Mouse (Mus musculus): ENCODE measurements at regions not wholly inside any gene's neighbourhood (a gene's known extent, or its start where the extent isn't known, plus 50 kb on each side); places are given as distances from the start of the nearest gene placed in this dataset.

DNA sequence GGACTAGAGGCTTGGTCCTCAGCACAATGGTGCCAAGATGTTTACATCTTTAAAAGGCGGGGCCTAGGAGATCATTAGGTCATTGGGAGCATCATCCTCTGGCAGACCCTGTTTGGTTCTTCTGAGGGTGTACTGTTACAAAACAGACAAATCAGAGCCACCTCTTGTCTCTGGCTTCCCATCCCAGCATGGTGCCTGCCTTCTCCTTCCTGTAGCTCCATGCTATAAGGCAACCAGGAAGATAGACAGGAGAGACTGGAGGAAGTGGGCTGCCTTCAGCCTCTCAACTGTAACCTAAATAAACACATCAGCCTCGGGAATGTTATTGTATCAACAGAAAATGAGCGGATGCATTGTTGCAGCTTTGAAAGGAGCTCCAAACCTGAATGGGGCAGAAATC, 529.8 kb upstream of the Gm765 start:
- Histone ChIP-seq H3K27ac (no peak overlapping the region), H3K9me3 (no peaks in the 10 kb centered on the region), H3K9ac (no peak overlapping the region), H3K4me3 (replicated peaks) (no peak overlapping the region), H3K4me2 (no peak overlapping the region), H3K27me3 (replicated peaks) (no peaks in the 10 kb centered on the region), H3K4me1 (peaks cover 4% of the 10 kb centered on the region; the same call in 1 of the 2 replicates), H3K36me3 (no peaks in the 10 kb centered on the region)
- 40% methylated on average over 3 of the region's 3 CpGs for WGBS
- no peak for ATAC-seq (ENCODE audit: insufficient read depth, low FRiP score, low read depth)

DNA sequence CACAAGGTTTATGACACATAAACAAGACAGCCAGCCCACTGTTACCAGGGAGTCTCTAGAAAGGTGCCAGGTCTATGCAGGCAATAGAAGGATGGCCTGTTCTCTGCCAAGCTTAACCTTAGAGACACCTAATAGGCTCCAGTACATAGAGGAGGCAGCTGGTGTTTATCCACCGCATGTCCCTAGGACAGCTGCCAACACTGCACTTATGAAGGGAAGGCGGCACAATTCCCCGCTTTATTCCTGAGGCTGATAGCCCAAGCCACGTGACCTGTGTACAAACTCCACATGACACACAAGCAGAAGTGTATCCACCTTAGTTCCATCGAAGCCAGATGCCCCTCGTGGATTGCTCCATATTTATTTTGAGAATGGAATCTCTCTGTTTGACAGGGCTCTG, 527.2 kb upstream of the Gm765 start:
- WGBS: 66% methylated on average over 6 of the region's 6 CpGs
- Histone ChIP-seq H3K36me3 (no peaks in the 10 kb centered on the region), H3K27me3 (replicated peaks) (no peaks in the 10 kb centered on the region), H3K4me1 (peaks cover 4% of the 10 kb centered on the region; the same call in 1 of the 2 replicates), H3K27ac (no peak overlapping the region), H3K9ac (no peak overlapping the region), H3K9me3 (no peaks in the 10 kb centered on the region), H3K4me3 (replicated peaks) (no peak overlapping the region), H3K4me2 (no peak overlapping the region)
- ATAC-seq (ENCODE audit: insufficient read depth, low FRiP score, low read depth): no peak

DNA sequence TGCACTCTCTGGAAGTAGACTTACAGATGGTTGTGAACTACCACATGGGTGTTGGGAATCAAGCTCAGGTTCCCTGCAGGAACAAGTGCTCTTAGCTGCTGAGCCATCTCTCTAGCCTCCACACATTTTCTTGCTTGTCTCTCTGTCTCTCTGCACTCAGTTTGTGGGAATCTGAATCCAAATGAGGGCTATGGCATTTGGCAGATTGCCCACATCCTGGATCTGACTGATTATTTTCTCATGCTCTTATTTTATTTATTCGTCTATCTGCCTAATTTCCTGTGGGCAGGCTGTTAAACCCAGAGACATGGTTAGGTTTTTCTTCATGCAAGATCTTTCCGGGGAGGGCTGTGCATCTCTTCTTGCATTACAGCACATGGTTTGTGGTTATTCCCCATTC, 521.8 kb upstream of the Gm765 start:
- Histone ChIP-seq H3K4me2 (no peak overlapping the region), H3K9me3 (no peaks in the 10 kb centered on the region), H3K4me3 (replicated peaks) (no peak overlapping the region), H3K9ac (no peak overlapping the region), H3K27me3 (replicated peaks) (no peaks in the 10 kb centered on the region), H3K36me3 (no peaks in the 10 kb centered on the region), H3K4me1 (no peaks in the 10 kb centered on the region), H3K27ac (no peak overlapping the region)
- no peak for ATAC-seq (ENCODE audit: insufficient read depth, low FRiP score, low read depth)
- WGBS: 54% methylated on average over 2 of the region's 2 CpGs

DNA sequence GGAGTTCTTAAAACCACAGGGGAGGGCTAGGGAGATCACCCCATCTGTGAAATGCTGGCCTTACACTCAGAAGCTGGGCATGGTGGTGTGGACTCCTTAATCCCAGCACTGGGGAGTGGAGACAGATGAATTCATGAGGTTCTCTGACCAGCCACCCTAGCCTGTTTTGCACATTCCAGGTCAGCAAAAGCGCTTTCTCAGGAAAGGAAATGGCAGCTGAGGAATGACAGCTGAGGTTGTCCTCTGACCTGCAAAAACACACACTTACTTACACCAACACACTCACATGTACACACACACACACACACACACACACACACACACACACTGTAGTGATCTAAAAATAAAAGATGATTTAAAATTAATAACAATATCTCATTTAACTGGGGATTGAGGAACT, 513.4 kb upstream of the Gm765 start:
- H3K4me1 ChIP-seq: no peaks in the 10 kb centered on the region
- 87% methylated on average over 1 of the region's 1 CpGs for WGBS
- no peaks in the 10 kb centered on the region for H3K36me3 ChIP-seq
- H3K9me3 ChIP-seq: no peaks in the 10 kb centered on the region
- H3K27ac ChIP-seq: no peak overlapping the region
- H3K4me3 ChIP-seq (replicated peaks): no peak overlapping the region
- no peaks in the 10 kb centered on the region for H3K27me3 ChIP-seq (replicated peaks)
- no peak overlapping the region for H3K4me2 ChIP-seq
- no peak overlapping the region for H3K9ac ChIP-seq
- ATAC-seq (ENCODE audit: insufficient read depth, low FRiP score, low read depth): no peak

DNA sequence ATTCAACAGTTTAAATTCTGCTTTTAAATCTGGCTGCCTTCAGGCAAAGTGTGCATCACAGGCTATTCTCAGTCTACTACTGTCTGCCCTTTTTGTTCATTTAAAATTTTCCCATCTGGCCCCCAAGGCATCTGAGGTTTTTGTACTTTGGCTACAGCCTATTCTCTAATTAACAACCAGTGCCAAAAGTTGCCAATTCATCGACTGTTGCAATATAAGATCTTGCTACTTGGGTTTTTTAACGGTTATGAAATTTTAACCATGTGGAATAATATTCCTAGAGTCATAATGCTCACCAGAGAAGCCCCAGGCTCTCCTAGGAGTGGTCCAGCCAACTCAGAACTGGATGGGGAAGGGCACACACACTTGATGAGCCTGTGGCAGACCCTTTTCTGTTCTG, 508.4 kb upstream of the Gm765 start:
- Histone ChIP-seq H3K9ac (no peak overlapping the region), H3K9me3 (no peaks in the 10 kb centered on the region), H3K4me3 (replicated peaks) (no peak overlapping the region), H3K27ac (no peak overlapping the region), H3K36me3 (no peaks in the 10 kb centered on the region), H3K4me2 (no peak overlapping the region), H3K4me1 (no peaks in the 10 kb centered on the region), H3K27me3 (replicated peaks) (no peaks in the 10 kb centered on the region)
- ATAC-seq (ENCODE audit: insufficient read depth, low FRiP score, low read depth): no peak
- WGBS: 84% methylated on average over 2 of the region's 2 CpGs

DNA sequence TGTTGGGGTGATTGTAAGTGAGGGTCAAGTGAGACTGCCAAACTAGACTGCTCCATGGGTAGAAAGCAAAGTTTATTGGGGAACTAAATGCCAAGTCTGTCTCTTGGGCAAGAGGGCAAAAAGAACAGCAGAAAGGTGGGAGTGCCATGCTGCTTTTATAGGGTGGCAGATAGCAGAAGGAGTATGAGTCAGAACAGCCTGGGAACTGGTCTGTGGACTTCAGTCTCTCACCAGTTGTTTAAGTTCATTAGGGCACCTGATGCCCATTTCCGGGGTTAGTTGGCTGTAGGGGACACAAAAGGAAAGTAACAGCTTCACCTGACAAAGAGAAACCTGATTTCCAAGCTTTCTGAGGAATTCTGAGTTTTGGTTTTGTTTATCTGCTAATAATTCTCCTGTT, 506.3 kb upstream of the Gm765 start:
- H3K4me3 ChIP-seq (replicated peaks): no peak overlapping the region
- WGBS: 79% methylated on average over 1 of the region's 1 CpGs
- H3K27me3 ChIP-seq (replicated peaks): no peaks in the 10 kb centered on the region
- H3K4me1 ChIP-seq: 0 out of 2 replicates have a peak, but pooled peaks cover 1% of the 10 kb centered on the region
- H3K36me3 ChIP-seq: no peaks in the 10 kb centered on the region
- no peak overlapping the region for H3K4me2 ChIP-seq
- H3K9ac ChIP-seq: no peak overlapping the region
- no peak overlapping the region for H3K27ac ChIP-seq
- H3K9me3 ChIP-seq: no peaks in the 10 kb centered on the region
- no peak for ATAC-seq (ENCODE audit: insufficient read depth, low FRiP score, low read depth)

DNA sequence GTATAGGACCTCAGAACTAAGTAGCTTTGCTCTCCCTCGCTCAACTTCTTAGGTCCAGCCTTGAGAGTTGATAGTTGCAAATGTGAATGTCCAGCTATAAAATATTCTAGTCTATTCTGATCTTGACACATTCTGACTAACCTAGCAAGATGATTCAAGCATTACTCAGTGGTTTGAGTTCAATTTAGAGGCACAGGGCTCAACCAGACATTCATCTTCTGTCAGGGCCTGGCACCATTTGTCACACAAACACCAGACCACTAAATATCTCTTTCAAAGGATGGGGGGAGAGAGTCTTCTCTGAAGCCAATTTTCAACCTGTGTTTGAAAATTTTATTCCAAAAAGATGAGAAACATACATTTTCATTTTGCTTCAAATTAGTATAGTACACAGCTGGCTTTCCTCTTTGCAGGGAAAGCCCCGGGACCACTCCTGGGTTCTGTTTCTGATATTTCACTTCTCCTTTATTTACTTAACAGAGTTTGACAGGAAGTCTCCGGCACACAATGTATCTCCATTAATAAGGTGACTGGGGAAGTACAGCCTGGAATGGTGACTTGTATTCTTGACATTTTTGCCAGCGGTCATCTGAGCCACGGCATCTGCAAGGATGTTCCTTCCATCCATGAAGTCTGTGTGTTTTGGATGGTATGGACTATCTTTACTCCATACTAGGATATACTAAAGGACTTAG, 503.6 kb upstream of the Gm765 start:
- no peaks in the 10 kb centered on the region for H3K36me3 ChIP-seq
- 0 out of 2 replicates have a peak, but pooled peaks cover 6% of the 10 kb centered on the region for H3K4me1 ChIP-seq
- no peaks in the 10 kb centered on the region for H3K9me3 ChIP-seq
- no peaks in the 10 kb centered on the region for H3K27me3 ChIP-seq (replicated peaks)
- no peak overlapping the region for H3K4me3 ChIP-seq (replicated peaks)
- H3K9ac ChIP-seq: no peak overlapping the region
- H3K4me2 ChIP-seq: no peak overlapping the region
- no peak for ATAC-seq (ENCODE audit: insufficient read depth, low FRiP score, low read depth)
- no peak overlapping the region for H3K27ac ChIP-seq
- 33% methylated on average over 5 of the region's 5 CpGs for WGBS

DNA sequence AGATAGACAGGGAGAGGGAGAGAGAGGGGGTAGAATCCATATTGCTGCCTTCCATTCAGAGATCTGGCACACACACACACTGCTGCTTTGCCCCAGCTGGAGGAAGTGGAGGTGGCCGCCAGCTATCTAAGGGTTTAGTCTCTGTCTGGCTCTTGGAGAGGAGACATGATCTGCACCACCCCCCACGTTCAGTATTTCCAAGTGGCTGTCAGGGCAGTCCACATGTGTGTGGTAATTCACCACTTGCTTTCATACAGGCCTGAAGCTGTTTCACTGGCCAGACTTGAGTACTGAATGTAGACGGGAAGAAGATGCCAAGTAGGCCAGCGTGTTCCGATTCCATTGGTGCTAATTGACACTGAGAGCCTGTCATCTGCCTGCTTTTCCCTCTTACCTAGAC, 501.0 kb upstream of the Gm765 start:
- no peak overlapping the region for H3K27ac ChIP-seq
- no peaks in the 10 kb centered on the region for H3K36me3 ChIP-seq
- H3K4me2 ChIP-seq: no peak overlapping the region
- H3K4me1 ChIP-seq: 0 out of 2 replicates have a peak, but pooled peaks cover 6% of the 10 kb centered on the region
- H3K4me3 ChIP-seq (replicated peaks): no peak overlapping the region
- no peaks in the 10 kb centered on the region for H3K9me3 ChIP-seq
- 68% methylated on average over 5 of the region's 5 CpGs for WGBS
- H3K27me3 ChIP-seq (replicated peaks): no peaks in the 10 kb centered on the region
- ATAC-seq (ENCODE audit: insufficient read depth, low FRiP score, low read depth): no peak
- no peak overlapping the region for H3K9ac ChIP-seq

DNA sequence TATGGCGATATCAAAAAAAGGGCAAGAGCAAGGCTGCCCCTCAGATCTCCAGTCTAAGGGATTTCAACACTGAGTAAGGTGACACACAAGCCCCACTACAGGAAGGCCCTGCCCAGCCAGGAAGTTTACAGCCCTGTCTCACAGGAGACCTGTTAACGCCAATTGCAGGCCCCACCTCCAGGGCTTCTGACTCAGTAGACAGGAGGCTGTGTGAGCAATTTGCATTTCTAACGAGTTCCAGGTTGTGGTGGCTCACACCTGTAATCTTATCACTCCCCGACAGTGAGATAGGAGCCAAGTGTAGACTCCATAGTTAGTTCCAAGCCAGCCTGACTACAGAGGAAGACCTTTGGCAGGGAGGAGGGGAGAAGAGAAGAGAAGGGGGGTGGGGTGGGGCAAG, 500.4 kb upstream of the Gm765 start:
- no peaks in the 10 kb centered on the region for H3K36me3 ChIP-seq
- 0 out of 2 replicates have a peak, but pooled peaks cover 6% of the 10 kb centered on the region for H3K4me1 ChIP-seq
- H3K4me3 ChIP-seq (replicated peaks): no peak overlapping the region
- H3K27me3 ChIP-seq (replicated peaks): no peaks in the 10 kb centered on the region
- H3K4me2 ChIP-seq: no peak overlapping the region
- H3K27ac ChIP-seq: no peak overlapping the region
- 43% methylated on average over 4 of the region's 4 CpGs for WGBS
- H3K9ac ChIP-seq: no peak overlapping the region
- no peaks in the 10 kb centered on the region for H3K9me3 ChIP-seq
- ATAC-seq (ENCODE audit: insufficient read depth, low FRiP score, low read depth): peak; percentile 89

DNA sequence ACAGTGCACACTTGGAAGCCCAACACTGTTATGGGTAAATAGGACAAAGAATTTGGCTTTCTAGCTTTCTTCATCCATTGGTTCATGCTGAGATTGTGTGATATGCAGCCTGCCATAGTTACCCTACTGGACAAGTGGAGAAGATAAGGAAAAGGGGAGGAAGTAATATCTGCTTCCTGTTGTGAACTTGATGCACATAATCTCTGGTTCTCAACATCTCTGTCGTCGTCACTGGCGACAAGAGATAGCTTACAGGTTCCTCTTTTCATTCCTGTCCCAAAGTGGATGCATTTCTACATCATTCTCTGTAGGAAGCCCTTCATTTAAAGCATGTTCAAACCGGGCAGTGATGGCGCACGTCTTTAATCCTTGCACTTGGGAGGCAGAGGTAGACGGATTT, 491.4 kb upstream of the Gm765 start:
- H3K4me1 ChIP-seq: no peaks in the 10 kb centered on the region
- no peaks in the 10 kb centered on the region for H3K36me3 ChIP-seq
- no peak overlapping the region for H3K27ac ChIP-seq
- no peak for ATAC-seq (ENCODE audit: insufficient read depth, low FRiP score, low read depth)
- no peaks in the 10 kb centered on the region for H3K27me3 ChIP-seq (replicated peaks)
- no peak overlapping the region for H3K4me3 ChIP-seq (replicated peaks)
- H3K9me3 ChIP-seq: no peaks in the 10 kb centered on the region
- WGBS: 84% methylated on average over 7 of the region's 7 CpGs
- no peak overlapping the region for H3K4me2 ChIP-seq
- no peak overlapping the region for H3K9ac ChIP-seq

DNA sequence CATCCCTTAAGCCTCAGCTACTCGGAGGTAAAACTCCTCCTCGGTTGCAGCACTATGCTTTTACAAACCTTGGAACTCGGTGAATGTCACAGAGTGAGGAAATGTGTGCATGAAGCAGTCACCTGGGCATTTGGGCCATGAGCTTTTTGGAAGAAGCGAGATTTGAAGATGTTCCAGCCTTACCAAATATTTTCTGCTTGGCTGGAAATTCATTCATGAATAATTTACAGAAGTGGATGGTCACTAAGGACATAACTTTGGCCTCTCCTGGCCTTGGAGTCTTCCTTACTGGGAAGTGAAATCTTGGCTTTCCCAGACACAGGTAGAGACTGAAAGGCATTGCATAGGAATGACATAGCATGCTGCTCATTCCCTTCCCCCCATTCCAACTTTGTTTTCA, 487.6 kb upstream of the Gm765 start:
- H3K4me2 ChIP-seq: no peak overlapping the region
- H3K9me3 ChIP-seq: no peaks in the 10 kb centered on the region
- H3K9ac ChIP-seq: no peak overlapping the region
- H3K27me3 ChIP-seq (replicated peaks): no peaks in the 10 kb centered on the region
- no peaks in the 10 kb centered on the region for H3K4me1 ChIP-seq
- no peak for ATAC-seq (ENCODE audit: insufficient read depth, low FRiP score, low read depth)
- H3K4me3 ChIP-seq (replicated peaks): no peak overlapping the region
- H3K36me3 ChIP-seq: no peaks in the 10 kb centered on the region
- no peak overlapping the region for H3K27ac ChIP-seq
- WGBS: 42% methylated on average over 4 of the region's 4 CpGs

DNA sequence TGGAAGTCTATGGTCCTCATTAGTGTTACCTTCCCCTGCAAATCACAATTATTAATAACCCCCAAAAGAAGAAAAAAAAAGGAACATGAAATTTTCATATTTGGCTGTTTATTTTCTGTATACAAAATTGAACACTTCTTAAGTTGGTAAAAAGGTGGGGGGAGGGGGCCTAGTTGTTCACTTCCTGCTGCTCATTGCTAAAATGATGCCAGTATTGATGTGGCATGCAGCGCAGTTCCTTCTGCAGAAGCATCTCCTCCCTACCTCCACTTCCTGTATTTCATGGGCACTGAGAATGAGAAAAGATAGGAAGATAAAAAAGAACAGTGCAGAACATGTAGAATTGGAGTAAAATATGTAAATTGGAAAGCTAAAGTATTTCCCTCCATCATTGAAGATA, 465.5 kb upstream of the Gm765 start:
- no peak overlapping the region for H3K9ac ChIP-seq
- no peaks in the 10 kb centered on the region for H3K36me3 ChIP-seq
- no peaks in the 10 kb centered on the region for H3K27me3 ChIP-seq (replicated peaks)
- no peak overlapping the region for H3K4me2 ChIP-seq
- H3K4me1 ChIP-seq: no peaks in the 10 kb centered on the region
- no peaks in the 10 kb centered on the region for H3K9me3 ChIP-seq
- no peak overlapping the region for H3K4me3 ChIP-seq (replicated peaks)
- H3K27ac ChIP-seq: no peak overlapping the region
- WGBS: 93% methylated on average over 1 of the region's 1 CpGs
- ATAC-seq (ENCODE audit: insufficient read depth, low FRiP score, low read depth): no peak

Measured in stomach, embryonic 15.5 days (tissue).